Mouse (Mus musculus) stomach, postnatal 0 days (tissue): Measurements from ENCODE around the gene Tet3.

Experiments used
- CTCF ChIP-seq: IDR thresholded peaks from 2 replicates; pipeline ENCODE4 v1.5.1; 2016; ENCODE audit warnings: antibody characterized with exemption, low read depth, mild to moderate bottlenecking, moderate library complexity
- EP300 ChIP-seq: optimal IDR thresholded peaks from 2 replicates; pipeline ENCODE3; 2016; ENCODE audit warnings: antibody characterized with exemption

- TF ChIP-seq CTCF (no peak), EP300 (no peak)
These were observed 38.1 kb upstream of the Tet3 start for GRCm38 (mm10) chr6:83496753-83497710.
